Mouse (Mus musculus): ENCODE data around the gene Zfp784.

Zfp784 gene

DNA sequence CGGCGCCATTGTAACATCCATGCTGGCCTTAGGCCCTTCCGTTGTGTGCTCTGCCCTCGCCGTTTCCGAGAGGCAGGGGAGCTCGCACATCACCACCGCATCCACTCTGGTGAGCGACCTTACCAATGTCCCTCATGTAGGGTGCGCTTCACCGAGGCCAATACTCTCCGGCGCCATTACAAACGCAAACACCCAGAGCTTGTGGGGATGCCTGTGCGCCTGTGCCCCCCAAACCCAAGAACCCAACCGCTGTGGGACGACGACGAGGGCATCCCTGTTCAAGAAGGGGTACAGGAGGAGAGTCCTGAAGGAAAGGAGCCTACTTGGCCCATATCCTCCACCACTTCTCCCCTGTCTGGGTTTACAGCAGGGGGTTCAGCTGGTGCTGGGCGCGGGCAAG is 20.3 kb downstream of the Zfp784 start:
- ChIA-PET POLR2A (interaction anchor here in 3 of 4 experiments (0.7 to 16.6 kb wide), 18 partner anchors 9 to 1241 kb away, joined by 3 to 280 read pairs (median 56); partner anchors contain the start of genes U2af2 (in 2 of the 3), Zfp784 (in 2 of the 3), 4632433K11Rik (in 1 of the 3) and Ppp1r12c (in 1 of the 3)), CTCF (interaction anchor here in 1 of 4 experiments (0.6 to 1.5 kb wide), 6 partner anchors 17 to 301 kb away, joined by 3 to 4 read pairs (median 4); partner anchors contain the start of gene U2af2)

DNA sequence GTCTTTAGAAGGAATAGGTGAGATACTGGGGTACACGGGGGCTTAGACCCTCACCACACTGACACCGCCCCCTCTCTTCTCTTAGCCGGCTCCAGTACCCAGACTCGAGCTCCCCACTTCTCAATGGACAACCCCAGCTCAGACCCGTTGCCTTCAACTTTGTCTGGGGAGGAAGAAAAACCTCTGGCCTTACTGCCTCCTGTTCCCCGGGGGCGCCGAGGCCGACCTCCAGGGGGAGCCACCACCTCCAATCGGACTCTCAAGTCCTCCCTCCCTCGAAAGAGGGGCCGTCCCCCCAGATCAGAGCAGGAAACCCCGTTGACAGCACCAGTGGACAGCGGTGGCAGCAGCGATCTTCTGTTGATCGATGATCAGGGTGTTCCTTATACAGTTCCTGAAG is 20.9 kb downstream of the Zfp784 start:
- ChIA-PET POLR2A (interaction anchor here in 3 of 4 experiments (0.7 to 16.6 kb wide), 18 partner anchors 8 to 1241 kb away, joined by 3 to 280 read pairs (median 52); partner anchors contain the start of genes U2af2 (in 2 of the 3), 4632433K11Rik (in 1 of the 3), Cox6b2 (in 1 of the 3) and Sbk2 (in 1 of the 3)), CTCF (interaction anchor here in 1 of 4 experiments (1.0 to 1.5 kb wide), 5 partner anchors 17 to 44 kb away, joined by 3 to 4 read pairs (median 4); partner anchors contain the start of gene U2af2)

DNA sequence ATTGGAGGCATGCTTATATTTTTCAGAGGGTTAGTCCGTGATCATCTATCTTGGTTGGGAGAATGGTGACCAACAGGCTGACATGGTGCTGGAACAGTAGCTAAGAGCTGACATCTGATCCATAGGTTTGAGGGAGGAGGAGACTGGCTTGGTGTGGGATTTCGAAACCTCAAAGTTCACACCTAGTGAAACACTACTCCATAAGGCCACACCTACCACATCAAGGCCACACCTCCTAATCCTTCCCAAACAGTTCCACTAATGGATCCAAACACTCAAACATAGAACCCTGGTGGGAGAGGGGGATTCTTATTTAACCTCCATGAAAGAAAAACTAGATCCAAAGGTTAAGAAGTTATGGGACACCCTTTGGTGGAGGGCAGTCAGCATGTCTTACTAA is 21.3 kb downstream of the Zfp784 start:
- POLR2A ChIA-PET: interaction anchor here in 3 of 4 experiments (0.7 to 16.6 kb wide), 25 partner anchors 11 to 332 kb away, joined by 3 to 280 read pairs (median 13); partner anchors contain the start of genes U2af2 (in 3 of the 3), Zfp784 (in 2 of the 3), 4632433K11Rik (in 1 of the 3) and Cox6b2 (in 1 of the 3)
- CTCF ChIA-PET: interaction anchor here in 1 of 4 experiments (1.4 to 2.1 kb wide), 5 partner anchors 14 to 45 kb away, joined by 4 to 6 read pairs (median 4); partner anchors contain the start of gene U2af2

DNA sequence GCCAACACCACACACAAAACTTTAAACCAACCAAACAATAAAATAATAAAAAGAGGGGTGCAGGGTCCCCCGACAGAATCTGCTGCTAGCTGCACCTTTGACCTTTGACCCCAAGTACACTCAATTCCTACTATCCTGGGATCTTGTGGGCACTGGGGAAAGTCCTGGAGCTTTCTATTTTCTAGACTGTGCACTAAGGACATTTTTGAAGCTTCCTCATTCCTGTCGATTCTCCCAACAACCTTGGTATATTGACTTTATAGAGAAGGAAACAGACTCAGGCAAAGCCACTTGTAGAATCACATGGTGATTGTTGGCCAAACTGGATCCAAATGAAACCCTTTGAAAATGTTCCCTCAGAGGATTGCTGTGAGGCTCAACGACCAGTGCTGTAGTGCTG is 22.2 kb downstream of the Zfp784 start:
- ChIA-PET POLR2A (interaction anchor here in 3 of 4 experiments (0.6 to 16.6 kb wide), 47 partner anchors 11 to 1725 kb away, joined by 3 to 280 read pairs (median 13); partner anchors contain the start of genes U2af2 (in 3 of the 3), Ube2s (in 3 of the 3), Zfp580 (in 3 of the 3) and Hspbp1 (in 2 of the 3)), CTCF (interaction anchor here in 1 of 4 experiments (1.4 to 3.7 kb wide), 3 partner anchors 15 to 45 kb away, joined by 4 to 24 read pairs (median 6); no protein-coding TSS in a partner anchor)

DNA sequence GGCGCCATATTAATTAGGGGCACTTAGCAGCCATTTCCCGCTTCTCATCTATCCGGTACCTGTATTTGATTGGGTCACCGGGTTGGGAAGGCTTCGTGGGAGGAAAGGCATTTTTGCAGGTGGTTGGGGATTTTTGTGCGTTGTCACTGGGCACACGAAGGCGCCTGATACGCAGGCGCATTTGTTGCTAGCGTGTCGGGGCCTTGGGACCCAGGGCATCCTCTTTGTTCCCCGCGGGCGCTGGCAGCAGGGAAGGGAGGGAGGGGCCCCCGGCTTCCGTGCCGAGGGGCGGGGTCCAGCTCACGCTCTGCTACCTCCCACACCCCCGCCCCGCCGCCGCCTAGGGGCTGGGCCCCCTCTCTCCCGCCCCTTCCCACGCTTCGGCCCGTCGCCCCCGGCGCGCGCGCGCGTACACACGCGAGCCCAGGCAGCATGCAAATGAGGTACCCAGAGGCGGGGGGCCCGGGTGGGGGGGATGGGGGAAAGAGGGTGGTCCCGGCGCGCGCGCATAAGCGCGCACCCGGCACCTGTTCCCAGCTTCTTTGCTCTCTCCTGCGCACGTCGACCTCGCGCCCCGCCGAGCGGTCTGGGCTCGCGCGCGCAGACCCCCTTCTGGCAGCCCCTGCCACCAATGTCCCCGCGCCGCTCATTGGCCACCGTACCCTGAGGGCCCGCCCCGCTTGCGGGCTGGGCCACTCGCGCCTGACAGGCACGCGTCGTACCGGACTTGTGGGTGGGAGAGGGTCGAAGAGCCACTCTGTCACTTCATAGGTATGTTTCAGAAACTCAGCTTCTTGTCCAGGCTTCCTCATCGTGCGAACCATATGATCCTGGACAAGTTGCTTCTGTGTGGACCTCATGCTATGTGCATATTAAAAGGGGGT is 22.9 kb downstream of the Zfp784 start, which contains the start of gene Gm44973:
Gm44973 (plus strand) TSS at position 379 of the 884 bp plus-strand sequence.
- ChIA-PET CTCF (interaction anchor here (0.5 to 3.7 kb wide), 18 partner anchors 7 to 1712 kb away, joined by 3 to 24 read pairs (median 4); partner anchors contain the start of genes Rasl2-9 (in 1 of the 4), Sbk2 (in 1 of the 4) and Zfp784 (in 1 of the 4)), POLR2A (interaction anchor here (0.6 to 16.6 kb wide), 119 partner anchors 7 to 1821 kb away, joined by 3 to 280 read pairs (median 6); partner anchors contain the start of genes U2af2 (in 4 of the 4), Zfp580 (in 4 of the 4), Hspbp1 (in 3 of the 4) and Rpl28 (in 3 of the 4))

DNA sequence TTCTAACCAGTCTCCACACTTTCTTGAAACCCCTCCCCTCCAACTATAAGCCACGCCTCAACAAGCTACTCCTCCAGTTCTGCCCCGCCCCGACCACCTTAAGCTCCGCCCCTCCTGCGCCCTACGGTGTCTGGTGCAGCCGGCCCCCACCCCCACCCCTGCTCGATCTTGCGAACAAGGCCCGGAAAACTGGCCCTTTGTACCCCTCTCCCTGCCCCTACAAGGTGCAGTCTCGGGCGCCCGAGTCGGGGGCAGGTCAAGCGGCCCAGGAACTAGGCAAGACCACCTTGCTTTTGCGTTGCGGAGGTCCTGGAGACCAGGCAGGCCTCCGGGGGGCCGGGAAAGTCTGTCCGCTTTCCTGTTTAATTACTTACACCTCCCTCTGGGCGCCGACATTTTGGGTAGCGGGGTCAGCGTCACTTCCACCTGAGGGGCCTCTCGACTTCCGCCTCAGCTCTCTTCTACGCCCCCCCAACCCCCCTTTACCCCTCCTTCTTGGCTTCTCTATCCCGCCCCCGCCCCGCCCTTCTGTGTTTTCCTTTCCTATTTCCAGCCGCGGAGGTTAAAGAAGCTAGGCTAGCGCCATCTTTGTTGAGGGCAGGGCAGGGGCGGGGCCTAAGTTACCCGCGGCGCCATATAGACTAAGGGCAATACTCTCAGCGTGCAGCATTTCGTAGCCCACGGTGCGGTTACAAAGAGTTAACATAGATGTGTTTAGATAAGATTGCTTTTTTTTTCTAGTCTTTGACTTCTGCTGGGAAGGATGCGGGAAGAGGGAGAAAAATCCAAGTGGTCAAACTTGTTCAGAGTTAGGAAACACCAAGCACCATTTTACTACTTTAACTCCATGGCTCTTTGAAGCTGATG is 23.8 kb downstream of the Zfp784 start, which contains the start of the genes Zfp524 and Fiz1:
Zfp524 (plus strand) TSS at position 165 of the 867 bp plus-strand sequence.
Fiz1 (minus strand) TSS at position 447 of the 867 bp plus-strand sequence.
- ChIA-PET POLR2A (interaction anchor here (0.6 to 16.6 kb wide), 161 partner anchors 8 to 1821 kb away, joined by 3 to 280 read pairs (median 5); partner anchors contain the start of genes U2af2 (in 4 of the 4), Zfp580 (in 4 of the 4), Rpl28 (in 3 of the 4) and Sbk2 (in 3 of the 4)), CTCF (interaction anchor here (0.6 to 3.7 kb wide), 24 partner anchors 8 to 1713 kb away, joined by 3 to 24 read pairs (median 3); partner anchors contain the start of genes Rasl2-9 (in 1 of the 4), Sbk2 (in 1 of the 4) and Zfp784 (in 1 of the 4))

DNA sequence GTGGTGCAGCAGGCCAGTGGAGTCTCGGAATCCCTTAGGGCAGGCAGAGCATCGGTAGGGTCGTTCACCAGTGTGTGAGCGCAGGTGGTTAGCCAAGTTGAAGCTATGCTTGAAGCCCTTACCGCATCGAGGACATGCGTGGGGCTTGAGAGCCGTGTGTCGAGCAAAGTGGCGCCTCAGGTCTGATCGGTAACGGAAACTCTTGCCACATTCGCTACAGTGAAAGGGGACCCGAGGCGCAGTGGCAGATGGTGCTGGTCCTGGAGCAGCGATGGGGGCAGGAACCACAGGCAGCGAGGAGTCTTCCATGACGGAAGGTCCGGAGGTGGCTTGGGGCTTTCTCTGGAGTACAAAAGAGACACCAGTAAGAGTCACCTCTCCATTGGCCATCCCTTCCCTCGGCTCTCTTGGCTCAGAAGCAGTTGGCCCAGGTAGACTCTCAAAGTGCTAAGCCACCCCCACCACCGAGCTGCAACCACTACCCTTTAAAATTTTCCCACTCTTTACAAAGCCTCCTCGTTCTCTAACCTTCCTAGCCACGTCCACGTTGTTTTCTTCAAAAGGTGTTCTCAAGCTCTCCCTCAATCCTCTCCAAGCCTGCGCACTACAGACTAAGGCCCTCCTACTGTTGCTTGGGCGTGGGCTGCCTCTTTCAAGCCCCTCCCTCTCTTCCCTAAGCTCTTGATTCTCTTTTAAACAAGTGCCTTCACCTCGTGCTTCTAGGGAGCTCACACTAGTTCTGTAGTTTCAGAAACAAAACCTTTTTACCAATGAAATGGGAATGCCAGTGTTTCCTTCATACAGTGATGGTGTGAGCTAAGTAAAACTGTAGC is 25.3 kb downstream of the Zfp784 start:
- ChIA-PET CTCF (interaction anchor here in 3 of 4 experiments (0.5 to 3.7 kb wide), 9 partner anchors 13 to 389 kb away, joined by 3 to 24 read pairs (median 3); partner anchors contain the start of gene Sbk2 (in 1 of the 3)), POLR2A (interaction anchor here in 3 of 4 experiments (0.5 to 16.6 kb wide), 83 partner anchors 8 to 1779 kb away, joined by 3 to 280 read pairs (median 7); partner anchors contain the start of genes Sbk2 (in 3 of the 3), U2af2 (in 3 of the 3), Ube2s (in 3 of the 3) and 4632433K11Rik (in 2 of the 3))

DNA sequence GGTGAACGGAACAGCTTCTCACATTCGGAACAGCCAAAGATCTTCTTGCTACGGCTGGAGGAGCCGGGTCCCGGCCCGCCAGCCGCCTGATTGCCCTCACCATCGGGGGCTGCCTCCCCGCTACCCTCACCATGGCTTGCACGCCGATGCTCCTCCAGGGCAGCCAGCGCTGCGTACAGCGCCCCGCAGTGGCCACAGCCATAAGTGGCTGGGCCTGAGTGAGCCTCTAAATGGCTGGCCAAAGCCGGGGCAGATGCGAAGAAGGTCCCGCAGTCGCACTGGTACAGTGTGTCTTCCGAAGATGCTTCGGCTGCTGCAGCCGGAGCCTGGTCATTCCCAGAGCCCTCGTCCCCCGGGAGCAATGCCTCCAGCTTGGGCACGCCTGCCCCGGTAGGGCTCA is 30.0 kb downstream of the Zfp784 start:
- POLR2A ChIA-PET: interaction anchor here (0.7 to 16.6 kb wide), 18 partner anchors 10 to 255 kb away, joined by 3 to 280 read pairs (median 6); partner anchors contain the start of genes Rpl28 (in 2 of the 4), U2af2 (in 2 of the 4), Zfp579 (in 2 of the 4) and 4632433K11Rik (in 1 of the 4)
- CTCF ChIA-PET: interaction anchor here in 3 of 4 experiments (0.6 to 3.8 kb wide), 12 partner anchors 8 to 484 kb away, joined by 3 to 22 read pairs (median 4); partner anchors contain the start of genes Sbk2 (in 1 of the 3), Tnni3 (in 1 of the 3) and Zfp580 (in 1 of the 3)

DNA sequence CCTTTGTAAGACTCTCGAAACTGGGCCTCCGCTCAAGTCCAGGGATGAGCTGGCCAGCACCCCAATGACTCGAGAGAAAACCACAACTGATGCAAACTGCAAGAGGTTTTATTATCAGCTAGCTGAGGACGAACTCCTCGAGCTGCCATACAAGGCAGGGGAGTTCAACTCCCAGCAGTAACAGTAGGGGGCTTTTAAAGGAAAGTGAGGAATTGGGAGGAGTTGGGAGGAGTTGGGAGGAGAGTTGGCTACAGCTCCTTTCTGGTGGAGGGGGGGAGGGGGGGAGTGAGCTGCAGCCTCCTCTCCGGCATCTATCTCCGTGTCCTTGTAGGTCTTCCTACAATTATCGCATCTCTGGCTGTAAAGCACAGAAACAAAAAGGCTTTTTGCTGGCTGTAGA is 35.4 kb downstream of the Zfp784 start:
- CTCF ChIA-PET: interaction anchor here in 2 of 4 experiments (0.6 to 1.1 kb wide), 2 partner anchors 27 to 39 kb away, joined by 3 read pairs; partner anchors contain the start of gene Sbk2 (in 1 of the 2)
- POLR2A ChIA-PET: interaction anchor here in 2 of 4 experiments (0.6 to 5.2 kb wide), 9 partner anchors 11 to 525 kb away, joined by 3 to 83 read pairs (median 4); partner anchors contain the start of genes Ccdc106 (in 2 of the 2), Fiz1 (in 2 of the 2), Gm44973 (in 2 of the 2) and Zfp524 (in 2 of the 2)

DNA sequence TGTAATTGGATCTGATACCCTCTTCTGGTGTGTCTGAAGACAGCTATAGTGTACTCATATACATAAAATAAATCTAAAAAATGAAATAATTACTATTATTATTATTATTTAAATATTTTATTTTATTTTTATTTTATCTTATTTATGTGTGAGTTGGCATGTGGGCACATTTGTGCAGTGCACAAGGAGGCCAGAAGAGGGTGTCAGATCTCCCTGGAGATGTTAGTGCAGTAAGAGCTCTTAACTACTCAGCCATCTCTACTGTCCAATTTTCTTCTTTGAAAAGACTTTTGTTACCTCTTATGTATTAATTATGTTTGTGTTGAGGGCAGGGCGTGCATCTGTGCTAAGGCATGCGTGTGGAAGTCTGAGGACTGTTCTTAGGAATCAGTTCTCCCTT is 38.4 kb downstream of the Zfp784 start:
- ChIA-PET CTCF (interaction anchor here (0.5 to 3.9 kb wide), 19 partner anchors 9 to 61 kb away, joined by 3 to 22 read pairs (median 4); partner anchors contain the start of genes Sbk2 (in 1 of the 4), Zfp524 (in 1 of the 4), Zfp580 (in 1 of the 4) and Zfp784 (in 1 of the 4)), POLR2A (interaction anchor here in 3 of 4 experiments (0.9 to 6.5 kb wide), 16 partner anchors 9 to 207 kb away, joined by 3 to 85 read pairs (median 6); partner anchors contain the start of genes Zfp524 (in 3 of the 3), Fiz1 (in 2 of the 3), Gm44973 (in 2 of the 3) and U2af2 (in 2 of the 3))

DNA sequence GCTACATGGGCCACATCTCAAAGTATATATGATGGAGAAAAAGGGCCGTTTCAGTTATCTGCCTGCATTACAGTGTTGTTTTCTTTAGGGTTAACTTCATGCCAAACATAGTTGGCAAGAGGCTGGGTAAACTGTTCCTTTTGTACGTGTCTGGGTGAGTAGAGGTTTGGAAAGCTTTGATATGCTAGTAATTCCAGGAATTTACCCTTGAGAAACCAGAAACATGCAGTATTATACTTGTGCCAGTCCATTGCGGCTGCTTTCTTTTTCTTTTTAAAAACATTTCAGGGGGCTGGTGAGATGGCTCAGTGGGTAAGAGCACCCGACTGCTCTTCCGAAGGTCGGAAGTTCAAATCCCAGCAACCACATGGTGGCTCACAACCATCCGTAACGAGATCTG is 41.3 kb downstream of the Zfp784 start:
- ChIA-PET CTCF (interaction anchor here (0.7 to 3.9 kb wide), 8 partner anchors 9 to 63 kb away, joined by 3 to 22 read pairs (median 3); partner anchors contain the start of gene Sbk2 (in 2 of the 4)), POLR2A (interaction anchor here in 3 of 4 experiments (0.6 to 6.5 kb wide), 19 partner anchors 7 to 204 kb away, joined by 3 to 85 read pairs (median 3); partner anchors contain the start of genes Fiz1 (in 3 of the 3), Gm44973 (in 3 of the 3), Zfp524 (in 3 of the 3) and Rpl28 (in 1 of the 3))

DNA sequence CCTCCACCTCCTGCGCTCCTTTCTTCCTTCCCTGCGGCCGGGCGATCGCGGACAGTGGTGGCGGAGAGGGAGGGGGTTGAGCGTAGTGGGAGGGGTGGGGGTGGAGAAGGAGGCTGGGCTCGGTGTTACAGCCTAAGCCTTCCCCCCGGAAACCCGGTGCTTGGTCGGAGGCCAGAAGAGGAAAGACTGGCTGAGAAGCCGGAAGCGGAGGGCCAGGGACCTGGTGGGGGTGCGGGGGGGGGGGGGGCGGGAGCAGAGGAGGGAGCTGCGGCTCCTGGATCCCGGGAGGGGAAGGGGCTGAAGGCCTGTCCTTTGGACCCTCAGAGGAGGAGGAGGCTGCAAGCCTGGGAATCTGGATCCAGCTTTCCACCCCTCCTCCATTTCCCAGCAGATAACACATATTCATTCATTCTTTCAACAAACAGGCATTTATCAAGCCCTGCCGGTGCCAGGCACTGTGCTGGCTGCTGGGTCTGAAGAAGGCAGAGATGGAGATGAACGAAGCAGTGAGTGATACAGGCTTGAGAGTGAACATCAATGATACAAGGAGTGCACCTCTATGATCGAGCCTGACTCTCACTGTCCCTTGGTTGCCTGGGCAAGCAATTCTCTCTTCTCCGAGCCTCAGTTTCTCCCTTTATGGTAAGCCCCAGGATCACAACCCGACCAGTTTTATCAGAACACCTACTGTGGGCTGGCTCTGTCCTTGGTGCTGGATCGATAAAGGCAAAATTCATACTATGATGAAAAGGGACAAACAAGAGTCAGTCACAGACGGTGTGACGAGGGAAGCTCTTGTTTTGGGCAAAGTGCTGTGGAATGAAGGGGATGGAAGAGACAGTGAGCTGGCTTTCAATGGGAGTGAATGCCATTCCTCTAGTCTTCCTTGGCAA is 42.0 kb downstream of the Zfp784 start, which contains the start of gene Zfp579:
Zfp579 (minus strand) TSS at position 156 of the 893 bp plus-strand sequence.
- POLR2A ChIA-PET: interaction anchor here in 3 of 4 experiments (0.6 to 6.5 kb wide), 29 partner anchors 8 to 1352 kb away, joined by 3 to 85 read pairs (median 4); partner anchors contain the start of genes Fiz1 (in 3 of the 3), Gm44973 (in 3 of the 3), Zfp524 (in 3 of the 3) and Cnot3 (in 1 of the 3)

More for the DNA sequence above, 42.0 kb downstream of the Zfp784 start, which contains the start of gene Zfp579:
- CTCF ChIA-PET: interaction anchor here (0.6 to 1.2 kb wide), 9 partner anchors 8 to 113 kb away, joined by 3 to 10 read pairs (median 3); partner anchors contain the start of gene Sbk2 (in 2 of the 4)
